Mouse (Mus musculus) forebrain, embryonic 10.5 days (tissue): ENCODE data around the gene Zbtb20. TPM values are rescaled to one million over a fixed set of nuclear protein-coding genes. Genes with fewer than 3 reads are reported as not detected.
"Not testable (repeated sequence)": the region's sequence is repeated elsewhere in the genome, so short reads cannot be mapped to it uniquely, and the experiment has no call there.

Experiments used
- DNase-seq: peaks from one replicate; pipeline ENCODE4 v3.0.0-alpha.2; 2017; ENCODE audit warnings: low spot score; ENCODE audit errors: extremely low spot score
- H3K27ac ChIP-seq: fragments of 300-500 bp; sonication (generic); 2 replicates; pipeline ENCODE4 v1.5.1; 2016; ENCODE audit warnings: mild to moderate bottlenecking
- H3K27me3 ChIP-seq: fragments of 300-500 bp; sonication (generic); 2 replicates; pipeline ENCODE4 v1.6.1; 2016; ENCODE audit warnings: mild to moderate bottlenecking; ENCODE audit not compliant: poor library complexity, severe bottlenecking
- H3K36me3 ChIP-seq: fragments of 300-500 bp; sonication (generic); replicated peaks from 2 replicates; pipeline ENCODE4 v1.6.1; 2016; ENCODE audit warnings: mild to moderate bottlenecking, moderate library complexity
- H3K4me1 ChIP-seq: fragments of 300-500 bp; sonication (generic); 2 replicates; pipeline ENCODE4 v1.6.1; 2016
- H3K4me3 ChIP-seq: fragments of 300-500 bp; sonication (generic); 2 replicates; pipeline ENCODE4 v1.5.1; 2016; ENCODE audit warnings: mild to moderate bottlenecking, moderate library complexity
- H3K9me3 ChIP-seq: fragments of 300-500 bp; sonication (generic); 2 replicates; pipeline ENCODE4 v1.6.1; 2016; ENCODE audit warnings: mild to moderate bottlenecking, moderate library complexity
- WGBS: fragments of 180-500 bp; shearing (Covaris S2); methylation state at CpG from one replicate; pipeline ENCODE4 v1.1.7; 2016; 5-methylcytosine and 5-hydroxymethylcytosine counted together
- polyA plus RNA-seq: library from polyadenylated mRNA; unstranded; fragments of >200 nt; fragmentation: Nextera tagmentation; extraction: Ambion mirVana; gene quantifications from 2 replicates; pipeline ENCODE4 v1.2.1, GENCODE M21; 2016

Gene Zbtb20
- polyA plus RNA-seq, 1 experiment from 2014 or later = 17.3 TPM

GRCm38 (mm10) chr16:42913291-42913690 lies 37.6 kb downstream of the Zbtb20 start:
- Histone ChIP-seq H3K4me3 (no peak overlapping the region), H3K36me3 (no peaks in the 10 kb centered on the region), H3K9me3 (no peaks in the 10 kb centered on the region), H3K27ac (no peak overlapping the region), H3K27me3 (no peaks in the 10 kb centered on the region), H3K4me1 (peaks cover 18% of the 10 kb centered on the region)
- no peak for DNase-seq
- WGBS = 70% methylated on average over 8 of the region's 8 CpGs

GRCm38 (mm10) chr16:42914457-42915085 lies 38.9 kb downstream of the Zbtb20 start:
- Histone ChIP-seq H3K4me3 (no peak overlapping the region), H3K36me3 (no peaks in the 10 kb centered on the region), H3K4me1 (peaks cover 18% of the 10 kb centered on the region), H3K27ac (peak overlapping the region; percentile 65), H3K27me3 (no peaks in the 10 kb centered on the region), H3K9me3 (no peaks in the 10 kb centered on the region)
- 53% methylated on average over 8 of the region's 8 CpGs for WGBS
- DNase-seq = peak; percentile 54

- 89% methylated on average over 5 of the region's 5 CpGs for WGBS
Observed at GRCm38 (mm10) chr16:42919992-42920760, 44.5 kb downstream of the Zbtb20 start.

GRCm38 (mm10) chr16:42921436-42921835 lies 45.8 kb downstream of the Zbtb20 start:
- DNase-seq = no peak
- Histone ChIP-seq H3K4me3 (no peak overlapping the region), H3K36me3 (no peaks in the 10 kb centered on the region), H3K4me1 (no peaks in the 10 kb centered on the region), H3K27me3 (no peaks in the 10 kb centered on the region), H3K9me3 (no peaks in the 10 kb centered on the region), H3K27ac (no peak overlapping the region)
- 65% methylated on average over 4 of the region's 4 CpGs for WGBS

More at GRCm38 (mm10) chr16:42919992-42920760, 44.5 kb downstream of the Zbtb20 start:
- no peak for DNase-seq
- Histone ChIP-seq H3K4me1 (no peaks in the 10 kb centered on the region), H3K36me3 (no peaks in the 10 kb centered on the region), H3K4me3 (no peak overlapping the region), H3K27me3 (no peaks in the 10 kb centered on the region), H3K9me3 (no peaks in the 10 kb centered on the region), H3K27ac (no peak overlapping the region)

- no peaks in the 10 kb centered on the region for H3K4me1 ChIP-seq
- H3K36me3 ChIP-seq = no peaks in the 10 kb centered on the region
- H3K9me3 ChIP-seq = no peaks in the 10 kb centered on the region; the same call in 1 of the 2 replicates
- no peak overlapping the region for H3K27ac ChIP-seq
- no peak for DNase-seq
- 90% methylated on average over 2 of the region's 2 CpGs for WGBS
- H3K27me3 ChIP-seq = no peaks in the 10 kb centered on the region
- no peak overlapping the region for H3K4me3 ChIP-seq
Observed at GRCm38 (mm10) chr16:42938211-42938610, 62.5 kb downstream of the Zbtb20 start.

GRCm38 (mm10) chr16:42947016-42947415 lies 71.3 kb downstream of the Zbtb20 start:
- Histone ChIP-seq H3K27ac (no peak overlapping the region), H3K9me3 (no peaks in the 10 kb centered on the region; the same call in 1 of the 2 replicates), H3K4me1 (peaks cover 15% of the 10 kb centered on the region), H3K27me3 (no peaks in the 10 kb centered on the region), H3K36me3 (no peaks in the 10 kb centered on the region), H3K4me3 (no peak overlapping the region)
- 39% methylated on average over 4 of the region's 4 CpGs for WGBS
- peak; percentile 17 for DNase-seq

GRCm38 (mm10) chr16:42955401-42955800 lies 79.7 kb downstream of the Zbtb20 start:
- not testable (repeated sequence) for H3K4me1 ChIP-seq, DNase-seq, H3K4me3 ChIP-seq, H3K27me3 ChIP-seq, H3K36me3 ChIP-seq, H3K9me3 ChIP-seq, H3K27ac ChIP-seq
- WGBS = 95% methylated on average over 17 of the region's 17 CpGs

- no peaks in the 10 kb centered on the region for H3K27me3 ChIP-seq
- H3K36me3 ChIP-seq = no peaks in the 10 kb centered on the region
- DNase-seq = no peak
- no peak overlapping the region for H3K27ac ChIP-seq
- WGBS = 96% methylated on average over 2 of the region's 2 CpGs
- no peaks in the 10 kb centered on the region for H3K9me3 ChIP-seq
- H3K4me3 ChIP-seq = no peak overlapping the region
- no peaks in the 10 kb centered on the region for H3K4me1 ChIP-seq
Observed at GRCm38 (mm10) chr16:42972872-42973271, 97.2 kb downstream of the Zbtb20 start.

- WGBS = 92% methylated on average over 1 of the region's 1 CpGs
- Histone ChIP-seq H3K4me3 (no peak overlapping the region), H3K4me1 (no peaks in the 10 kb centered on the region), H3K9me3 (no peaks in the 10 kb centered on the region), H3K27me3 (no peaks in the 10 kb centered on the region), H3K36me3 (no peaks in the 10 kb centered on the region), H3K27ac (no peak overlapping the region)
- no peak for DNase-seq
Observed at GRCm38 (mm10) chr16:42998896-42999295, 123.2 kb downstream of the Zbtb20 start.

GRCm38 (mm10) chr16:43026351-43026750 lies 150.7 kb downstream of the Zbtb20 start:
- Histone ChIP-seq H3K4me3 (no peak overlapping the region), H3K27me3 (no peaks in the 10 kb centered on the region), H3K4me1 (peaks cover 4% of the 10 kb centered on the region; the same call in 1 of the 2 replicates), H3K9me3 (no peaks in the 10 kb centered on the region), H3K36me3 (no peaks in the 10 kb centered on the region), H3K27ac (no peak overlapping the region)
- DNase-seq = no peak
- WGBS = 84% methylated on average over 2 of the region's 2 CpGs

- WGBS = 62% methylated on average over 3 of the region's 3 CpGs
- H3K27ac ChIP-seq = no peak overlapping the region
- no peaks in the 10 kb centered on the region for H3K27me3 ChIP-seq
- no peak overlapping the region for H3K4me3 ChIP-seq
- H3K4me1 ChIP-seq = peaks cover 4% of the 10 kb centered on the region; the same call in 1 of the 2 replicates
- no peak for DNase-seq
- no peaks in the 10 kb centered on the region for H3K36me3 ChIP-seq
- no peaks in the 10 kb centered on the region for H3K9me3 ChIP-seq
Observed at GRCm38 (mm10) chr16:43029243-43029642, 153.6 kb downstream of the Zbtb20 start.

GRCm38 (mm10) chr16:43035709-43036108 lies 160.0 kb downstream of the Zbtb20 start:
- H3K36me3 ChIP-seq = no peaks in the 10 kb centered on the region
- H3K27me3 ChIP-seq = no peaks in the 10 kb centered on the region
- WGBS = 50% methylated on average over 6 of the region's 6 CpGs
- no peak for DNase-seq
- H3K4me1 ChIP-seq = peaks cover 22% of the 10 kb centered on the region
- no peaks in the 10 kb centered on the region for H3K9me3 ChIP-seq
- H3K27ac ChIP-seq = no peak overlapping the region
- H3K4me3 ChIP-seq = no peak overlapping the region

GRCm38 (mm10) chr16:43036510-43036909 lies 160.8 kb downstream of the Zbtb20 start:
- no peak for DNase-seq
- Histone ChIP-seq H3K27me3 (no peaks in the 10 kb centered on the region), H3K4me3 (no peak overlapping the region), H3K36me3 (no peaks in the 10 kb centered on the region), H3K9me3 (no peaks in the 10 kb centered on the region), H3K4me1 (peaks cover 22% of the 10 kb centered on the region), H3K27ac (no peak overlapping the region)
- 77% methylated on average over 5 of the region's 5 CpGs for WGBS
